Mouse (Mus musculus): ENCODE data around the gene Zfp382. TPM values are rescaled to one million over a fixed set of nuclear protein-coding genes. Genes with fewer than 3 reads are reported as not detected.
"Not testable (repeated sequence)": the region's sequence is repeated elsewhere in the genome, so short reads cannot be mapped to it uniquely, and the experiment has no call there.

Zfp382 gene
- total RNA-seq, 4 experiments from 2014 or later, result 3.6 to 5.7 (median 4.5) TPM

DNA sequence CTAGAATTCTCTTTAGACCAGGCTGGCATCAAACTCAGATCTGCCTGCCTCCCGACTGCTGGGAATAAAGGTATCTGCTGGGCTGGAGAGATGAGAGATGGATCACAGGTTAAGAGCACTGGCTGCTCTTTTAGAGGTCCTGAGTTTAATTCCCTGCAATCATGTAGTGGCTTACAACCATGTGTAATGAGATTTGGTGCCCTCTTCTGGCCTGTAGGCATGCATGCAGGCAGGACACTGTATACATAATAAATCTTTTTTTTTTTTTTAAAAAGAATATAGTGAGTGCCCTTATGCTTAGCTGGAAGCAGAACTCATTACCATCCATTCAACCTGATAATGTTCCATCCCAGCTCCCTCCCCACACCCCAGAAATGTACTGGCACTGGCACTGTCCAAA is 32.3 kb downstream of the Zfp382 start:
- no peak for DNase-seq

DNA sequence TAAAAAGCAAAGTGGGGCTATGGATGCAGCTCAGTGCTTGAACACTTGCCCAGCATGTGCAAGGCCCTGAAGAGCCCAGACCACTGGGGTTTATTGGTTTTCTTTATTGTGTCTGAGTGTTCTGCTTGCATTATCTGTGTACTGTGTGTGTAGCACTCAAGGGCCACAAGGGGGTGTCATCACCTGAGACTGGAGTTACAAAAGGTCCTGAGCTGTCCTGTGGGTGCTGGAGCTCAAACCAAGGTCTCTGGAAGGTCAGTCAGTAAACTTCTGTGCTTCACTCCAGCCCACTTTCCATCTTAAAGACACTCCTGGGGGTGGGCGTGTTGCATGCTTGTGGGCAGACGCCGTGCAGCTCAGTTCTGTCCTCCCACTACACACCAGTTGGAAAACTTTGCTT is 33.8 kb downstream of the Zfp382 start:
- no peak for DNase-seq

DNA sequence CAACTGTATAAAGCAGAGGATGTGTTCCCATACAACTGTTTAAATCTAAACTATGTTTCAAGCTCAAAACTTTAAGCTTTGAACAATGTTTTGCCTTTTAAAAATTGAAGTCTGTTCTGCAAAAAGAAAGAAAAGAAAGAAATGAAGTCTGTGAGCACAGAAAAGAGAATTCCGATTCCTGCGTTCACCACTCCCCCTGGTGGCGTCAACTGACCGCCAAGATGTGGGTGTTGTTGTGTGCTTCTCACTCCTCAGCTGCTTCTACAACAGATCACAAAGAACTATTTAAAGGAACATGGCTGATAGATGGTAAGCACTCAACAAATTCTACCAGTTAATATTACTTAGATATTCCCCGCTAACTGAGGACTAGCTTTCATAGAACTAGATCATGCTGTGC is 41.4 kb downstream of the Zfp382 start:
- DNase-seq, result no peak

DNA sequence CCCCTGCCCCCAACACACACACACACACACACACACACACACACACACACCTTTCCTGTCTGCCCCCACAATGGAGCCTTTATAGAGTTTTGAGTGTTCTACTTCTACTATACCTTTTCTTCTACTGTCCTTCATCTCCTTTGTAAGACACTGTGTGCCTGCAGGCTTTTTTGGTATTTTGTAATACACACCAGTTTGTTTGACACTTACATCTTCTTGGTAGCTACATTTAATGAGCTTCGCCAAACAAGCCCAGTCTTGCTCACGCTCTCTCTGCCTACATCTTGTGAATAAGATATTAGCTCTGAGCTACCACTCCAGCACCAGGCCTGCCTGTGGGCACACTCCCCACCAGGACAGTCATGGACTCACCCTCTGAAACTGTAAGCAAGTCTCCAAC is 43.0 kb downstream of the Zfp382 start:
- no peak for DNase-seq

DNA sequence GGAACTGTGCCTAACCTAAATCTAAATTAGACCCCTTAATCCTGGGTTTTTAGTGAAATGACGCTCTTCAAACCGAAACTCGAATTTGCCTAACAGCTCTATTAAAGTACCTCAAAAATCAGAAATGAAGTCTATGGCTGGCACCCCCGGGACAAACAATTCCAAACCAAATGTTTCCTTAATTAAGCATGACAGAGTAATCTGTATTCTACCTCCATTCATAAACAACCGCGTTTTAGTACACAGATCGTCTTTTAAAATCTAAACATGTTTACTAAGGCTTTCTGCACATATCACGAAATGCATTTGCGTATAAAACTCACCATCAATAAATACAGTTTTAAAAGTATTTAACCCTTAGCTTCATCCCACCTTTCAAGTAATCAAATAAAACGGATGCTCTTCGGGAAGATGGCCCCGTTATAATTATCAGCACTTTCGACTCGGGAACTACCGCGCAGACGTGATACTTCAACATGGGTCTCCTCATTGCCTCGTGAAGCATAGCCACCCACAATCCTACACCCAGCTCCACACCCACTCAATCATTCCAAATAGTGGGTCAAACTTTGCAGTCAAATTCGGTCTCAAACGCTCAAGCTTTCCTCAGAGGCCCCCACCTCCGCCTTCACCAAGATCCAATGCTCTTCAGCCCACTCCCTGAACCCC is 47.3 kb downstream of the Zfp382 start:
- DNase-seq, result peak; percentile 19

DNA sequence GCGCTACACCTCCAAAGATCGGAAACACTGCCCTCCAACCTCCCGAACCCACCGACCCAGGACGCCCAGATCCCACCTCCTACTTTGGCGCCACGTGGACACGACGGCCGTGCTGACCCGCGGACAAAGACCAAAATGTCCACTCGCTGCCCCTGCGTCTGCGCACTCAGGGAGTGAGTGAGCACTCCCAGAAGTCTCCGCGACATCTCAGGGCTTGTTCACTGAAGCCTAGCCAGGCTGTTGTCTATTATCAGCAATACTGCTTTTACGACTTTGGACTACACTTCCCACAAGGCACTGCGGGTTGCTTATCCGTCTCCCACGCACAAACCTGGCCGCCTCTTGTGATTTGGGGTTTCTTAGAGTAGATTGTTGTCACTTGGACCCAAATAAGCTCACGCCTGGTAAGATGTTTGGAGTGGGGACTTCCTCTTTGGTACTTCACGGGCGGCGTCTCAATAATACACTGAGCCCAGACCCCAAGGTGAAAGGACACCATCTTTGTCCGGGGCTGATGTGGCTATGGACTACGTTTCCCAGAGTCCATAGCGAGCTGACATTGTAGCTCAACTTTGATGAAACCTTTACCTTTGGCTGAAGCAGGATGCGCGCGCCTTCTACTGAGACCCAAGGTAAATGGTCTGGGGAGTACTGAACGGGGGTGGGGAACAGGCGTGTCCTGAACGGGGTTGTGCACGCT is 48.0 kb downstream of the Zfp382 start, which contains the start of gene Zfp146:
Zfp146 (minus strand) TSS at position 168 of the 700 bp plus-strand sequence.
- peak; percentile 92 for DNase-seq

DNA sequence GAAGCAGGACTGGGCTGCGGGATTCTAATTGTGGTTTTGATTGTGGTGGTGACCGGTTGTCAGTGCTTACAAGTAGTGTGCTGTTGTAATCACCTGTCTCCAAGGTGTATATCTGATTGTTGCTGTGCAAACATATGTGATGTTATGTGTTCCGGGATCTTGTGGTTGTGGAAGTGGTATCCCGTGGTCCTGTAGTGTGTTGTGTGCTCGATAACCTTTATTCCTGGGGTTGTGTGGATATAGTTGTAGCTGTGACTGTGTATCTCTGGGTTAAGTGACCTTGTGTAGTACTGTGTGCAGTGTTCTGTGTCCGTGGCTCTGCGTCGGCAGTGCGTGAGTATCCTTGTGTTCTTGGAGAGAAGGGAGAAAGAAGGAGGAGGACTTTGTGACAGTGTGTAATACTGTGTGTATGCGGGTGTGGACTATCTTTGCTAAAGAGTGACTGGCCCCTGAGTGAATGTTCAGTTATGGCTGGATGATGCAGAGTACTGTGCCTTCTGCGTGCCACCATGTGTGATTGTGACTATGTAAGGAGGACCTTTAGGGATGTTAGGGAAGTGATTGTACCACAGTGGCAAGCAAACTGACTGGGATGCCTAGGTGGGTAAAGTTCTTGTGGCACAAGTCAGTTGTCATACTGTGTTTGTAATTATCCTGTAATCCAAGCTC is 48.7 kb downstream of the Zfp382 start:
- no peak for DNase-seq

DNA sequence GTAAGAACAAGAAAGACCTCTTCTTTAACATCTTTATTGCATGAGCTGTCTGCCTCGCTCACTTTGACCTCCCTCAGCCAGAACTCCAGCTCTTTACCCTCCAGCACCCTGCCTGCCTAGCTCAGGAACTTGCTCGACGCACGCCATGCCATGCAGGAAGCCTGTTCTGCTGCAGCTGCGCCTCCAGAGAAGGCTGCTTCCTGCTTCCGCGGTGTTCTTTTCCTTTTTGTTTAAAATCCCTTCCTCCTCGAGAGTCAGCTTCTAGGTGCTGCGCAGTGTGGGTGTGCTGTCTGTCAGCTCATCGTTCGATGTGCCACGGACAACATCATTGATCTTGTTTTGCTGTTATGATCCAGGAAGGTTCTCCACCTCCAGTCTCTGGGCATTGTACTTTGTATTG is 54.7 kb downstream of the Zfp382 start:
- DNase-seq, result no peak

DNA sequence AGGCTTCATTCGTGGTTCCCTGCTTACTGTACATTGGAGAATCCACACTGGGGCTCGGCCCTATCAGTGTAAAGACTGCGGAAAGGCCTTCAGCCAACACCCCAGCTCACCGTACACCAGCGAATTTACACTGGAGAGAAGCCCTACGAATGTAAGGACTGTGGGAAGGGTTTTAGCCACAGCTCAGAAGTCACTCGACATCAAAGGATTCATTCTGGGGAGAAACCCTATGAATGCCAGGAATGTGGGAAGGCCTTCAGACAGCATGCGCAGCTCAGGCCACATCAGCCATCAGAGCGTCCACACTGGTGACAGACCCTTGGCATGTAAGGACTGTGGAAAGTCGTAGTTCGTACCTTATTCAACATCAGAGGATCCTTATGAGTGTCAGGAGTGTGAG is 56.5 kb downstream of the Zfp382 start:
- DNase-seq, result no peak

DNA sequence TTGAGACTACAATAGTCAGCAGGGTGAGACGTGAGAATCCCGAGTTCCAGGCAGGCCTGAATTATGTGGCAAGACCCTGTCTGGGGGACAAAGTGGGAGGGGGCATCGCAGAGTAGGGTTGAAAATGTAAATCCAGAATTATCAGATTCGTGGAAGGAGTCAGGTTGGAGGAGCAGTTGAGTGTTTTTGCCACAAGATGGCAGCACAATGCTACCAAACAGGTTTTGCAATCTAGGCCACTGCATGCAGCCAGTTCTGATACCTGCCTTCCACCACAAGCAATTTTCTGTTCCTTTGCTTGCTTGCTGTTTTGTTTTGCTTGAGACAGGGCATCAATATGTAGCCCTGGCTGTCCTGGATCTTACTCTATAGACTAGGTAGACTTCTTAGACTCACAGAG is 59.6 kb downstream of the Zfp382 start:
- peak; percentile 65 for DNase-seq

DNA sequence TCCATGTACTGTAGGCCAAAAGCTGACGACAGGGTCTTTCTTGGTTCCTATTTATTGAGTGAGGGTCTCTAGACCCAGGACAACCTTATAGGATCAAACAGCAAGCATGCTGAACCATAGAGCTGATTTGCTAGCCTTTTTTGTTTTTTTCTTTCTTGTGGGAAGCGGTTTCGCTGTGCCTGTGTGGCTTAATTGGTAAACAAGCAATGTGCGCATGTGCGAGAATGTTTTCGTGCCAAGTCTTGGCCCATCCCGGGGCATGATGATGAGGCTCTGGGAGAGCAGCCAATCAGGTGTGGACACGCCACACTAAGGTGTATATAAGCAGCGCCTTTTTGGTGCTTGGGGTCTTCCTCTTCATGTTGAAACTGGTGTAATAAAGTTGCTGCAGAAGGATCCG is 60.2 kb downstream of the Zfp382 start:
- not testable (repeated sequence) for DNase-seq

DNA sequence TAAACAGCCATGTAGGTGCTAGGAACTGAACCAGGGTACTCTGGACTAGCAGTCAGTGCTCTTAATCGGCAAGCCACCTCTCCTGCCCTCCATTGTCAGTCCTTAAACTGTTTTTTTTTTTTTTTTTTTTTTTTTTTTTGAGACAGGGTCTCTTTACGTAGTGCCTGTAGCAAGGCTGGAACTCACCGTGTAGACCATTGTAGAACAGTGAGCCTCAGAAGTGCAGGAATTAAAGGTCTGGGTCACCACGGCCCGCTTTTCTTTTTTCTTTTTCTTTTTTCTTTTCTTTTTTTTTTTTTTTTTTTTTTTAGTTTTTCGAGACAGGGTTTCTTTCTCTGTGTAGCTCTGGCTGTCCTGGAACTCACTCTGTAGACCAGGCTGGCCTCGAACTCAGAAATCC is 61.4 kb downstream of the Zfp382 start:
- DNase-seq, result not testable (repeated sequence)

DNA sequence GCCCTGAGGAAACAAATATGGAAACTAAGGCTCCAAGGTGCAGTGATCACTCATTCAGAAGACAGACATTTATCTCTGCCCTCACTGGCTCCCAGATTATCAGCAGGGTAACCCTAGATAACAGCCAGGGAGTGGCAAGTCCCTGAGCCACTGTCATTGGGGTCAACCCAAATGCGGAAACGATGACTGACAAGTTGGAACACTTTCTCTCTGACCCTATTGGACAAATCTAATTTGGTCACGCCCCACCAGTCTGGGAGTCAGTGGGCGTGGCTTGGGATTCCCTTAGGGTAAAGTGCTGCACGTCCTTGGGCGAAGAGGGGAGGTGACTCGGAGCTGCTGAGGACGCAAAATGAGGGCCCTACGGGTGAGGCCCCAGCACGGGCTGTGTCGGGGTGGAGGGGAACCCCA is 62.1 kb downstream of the Zfp382 start, which contains the start of gene Cox7a1:
Cox7a1 (plus strand) TSS at position 266 of the 411 bp plus-strand sequence.
- DNase-seq, result peak; percentile 93

Small RNA genes lying within 50 kb of the gene (microRNA-seq; reads per million reads assigned to microRNA genes)
- gene Gm23368, result 0 reads per million in 2 experiments

Other genes with a start within 250 kb of the Zfp382 start
- 10 to 100 TPM; 10.4 to 16.1 (median 11.8) TPM for gene Zfp27, start 215.4 kb upstream of the Zfp382 start, total RNA-seq (2022)
- 10 to 100 TPM in 2 of 4 experiments, 1 to 10 TPM in 2; 6.6 to 11.0 (median 8.9) TPM for gene Zfp383, start 213.7 kb upstream of the Zfp382 start, total RNA-seq (2022)
- gene Zfp74, start 167.9 kb upstream of the Zfp382 start, total RNA-seq (2022), result 10 to 100 TPM; 11.0 to 14.6 (median 12.1) TPM
- 10 to 100 TPM; 10.7 to 13.1 (median 11.9) TPM for gene Zfp568, start 138.0 kb upstream of the Zfp382 start, total RNA-seq (2022)
- 1 to 10 TPM; 3.7 to 6.6 (median 4.9) TPM for gene Zfp14, start 70.6 kb upstream of the Zfp382 start, total RNA-seq (2022)
- 1 to 10 TPM in 3 of 4 experiments, under 1 TPM in 1; 0.86 to 3.3 (median 2.8) TPM for gene Zfp82, start 49.0 kb upstream of the Zfp382 start, total RNA-seq (2022)
- 1 to 10 TPM in 1 of 4 experiments, under 1 TPM in 1, not detected in 2; 0.48 to 2.2 TPM for gene Gm26920, start 31.5 kb upstream of the Zfp382 start, total RNA-seq (2022)
- gene Zfp566, start 31.4 kb upstream of the Zfp382 start, total RNA-seq (2022), result 1 to 10 TPM; 1.9 to 4.7 (median 4.1) TPM
- gene Zfp260, start 27.2 kb upstream of the Zfp382 start, total RNA-seq (2022), result 10 to 100 TPM; 39.9 to 66.1 (median 44.5) TPM
- gene Zfp146, start 47.8 kb downstream of the Zfp382 start, total RNA-seq (2022), result 10 to 100 TPM; 46.0 to 55.4 (median 54.0) TPM
- gene Cox7a1, start 62.2 kb downstream of the Zfp382 start, total RNA-seq (2022), result 100 to 1,000 TPM in 3 of 4 experiments, 10 to 100 TPM in 1; 65.3 to 235 (median 137) TPM
- gene Capns1, start 76.9 kb downstream of the Zfp382 start, total RNA-seq (2022), result 100 to 1,000 TPM; 562 to 740 (median 679) TPM
- gene Polr2i, start 110.0 kb downstream of the Zfp382 start, total RNA-seq (2022), result 10 to 100 TPM; 62.8 to 93.8 (median 72.7) TPM
- 100 to 1,000 TPM; 102 to 119 (median 108) TPM for gene Tbcb, start 110.3 kb downstream of the Zfp382 start, total RNA-seq (2022)
- gene Ovol3, start 113.8 kb downstream of the Zfp382 start, total RNA-seq (2022), result not detected
- gene Thap8, start 158.2 kb downstream of the Zfp382 start, total RNA-seq (2022), result under 1 TPM in 2 of 4 experiments, not detected in 2; 0.21 to 0.97 TPM
- gene Wdr62, start 158.5 kb downstream of the Zfp382 start, total RNA-seq (2022), result 1 to 10 TPM; 2.7 to 7.5 (median 4.5) TPM
- 10 to 100 TPM; 20.8 to 35.8 (median 30.0) TPM for gene Clip3, start 169.8 kb downstream of the Zfp382 start, total RNA-seq (2022)
- 100 to 1,000 TPM in 1 of 4 experiments, 10 to 100 TPM in 3; 60.5 to 112 (median 82.7) TPM for gene Alkbh6, start 186.8 kb downstream of the Zfp382 start, total RNA-seq (2022)
- gene Syne4, start 192.9 kb downstream of the Zfp382 start, total RNA-seq (2022), result 100 to 1,000 TPM in 1 of 4 experiments, 10 to 100 TPM in 3; 22.5 to 102 (median 57.8) TPM
- gene E130208F15Rik, start 199.8 kb downstream of the Zfp382 start, total RNA-seq (2022), result 1 to 10 TPM in 3 of 4 experiments, under 1 TPM in 1; 0.87 to 2.2 (median 1.8) TPM
- 10 to 100 TPM; 13.9 to 18.4 (median 16.1) TPM for gene Sdhaf1, start 202.0 kb downstream of the Zfp382 start, total RNA-seq (2022)
- 10 to 100 TPM; 11.5 to 15.8 (median 12.7) TPM for gene Lrfn3, start 240.8 kb downstream of the Zfp382 start, total RNA-seq (2022)